Mouse (Mus musculus) adrenal gland, postnatal 14 days (tissue): ENCODE results near the gene Cbfa2t2. TPM values are rescaled to one million over a fixed set of nuclear protein-coding genes. Genes with fewer than 3 reads are reported as not detected.

Experiments
- DNase-seq: peaks from one replicate; pipeline ENCODE4 v3.0.0; 2021; ENCODE audit warnings: mixed read lengths
- total RNA-seq: library from RNA; stranded (reverse); gene quantifications from 2 replicates; pipeline ENCODE4 v1.2.3, GENCODE M21; 2021

Gene Cbfa2t2
- total RNA-seq, 1 experiment from 2014 or later, result 36.1 TPM

- peak; percentile 86 for DNase-seq
These were observed 132.9 kb downstream of the Cbfa2t2 start for GRCm38 (mm10) chr2:154569071-154569748.

GRCm38 (mm10) chr2:154569836-154570286 lies 133.6 kb downstream of the Cbfa2t2 start, which contains the start of gene E2f1:
Gene E2f1 (minus strand): TSS chr2:154569892.
- peak; percentile 99 for DNase-seq

GRCm38 (mm10) chr2:154570666-154571065 lies 134.4 kb downstream of the Cbfa2t2 start:
- DNase-seq, result no peak

GRCm38 (mm10) chr2:154571266-154571665 lies 135.0 kb downstream of the Cbfa2t2 start:
- no peak for DNase-seq

- no peak for DNase-seq
These were observed 135.7 kb downstream of the Cbfa2t2 start for GRCm38 (mm10) chr2:154571976-154572375.

GRCm38 (mm10) chr2:154572996-154573395 lies 136.7 kb downstream of the Cbfa2t2 start:
- DNase-seq, result no peak

GRCm38 (mm10) chr2:154574271-154574670 lies 138.0 kb downstream of the Cbfa2t2 start:
- DNase-seq, result no peak

- DNase-seq, result peak; percentile 40
These were observed 140.8 kb downstream of the Cbfa2t2 start for GRCm38 (mm10) chr2:154576876-154577743.

- DNase-seq, result no peak
These were observed 141.4 kb downstream of the Cbfa2t2 start for GRCm38 (mm10) chr2:154577744-154578067.

GRCm38 (mm10) chr2:154580586-154580985 lies 144.3 kb downstream of the Cbfa2t2 start:
- peak; percentile 60 for DNase-seq

GRCm38 (mm10) chr2:154581421-154581820 lies 145.1 kb downstream of the Cbfa2t2 start:
- DNase-seq, result no peak

GRCm38 (mm10) chr2:154583906-154584872 lies 147.9 kb downstream of the Cbfa2t2 start:
- DNase-seq, result no peak

GRCm38 (mm10) chr2:154584931-154585601 lies 148.8 kb downstream of the Cbfa2t2 start:
- no peak for DNase-seq

GRCm38 (mm10) chr2:154586405-154586804 lies 150.1 kb downstream of the Cbfa2t2 start:
- peak; percentile 65 for DNase-seq

Other genes with a start within 250 kb of the Cbfa2t2 start
- gene Bpifb1, start 245.7 kb upstream of the Cbfa2t2 start, total RNA-seq, result not detected in 2 replicates
- 0.45 TPM in 1 of 2 replicates, not detected in the other for gene Bpifb5, start 212.7 kb upstream of the Cbfa2t2 start, total RNA-seq
- not detected in 2 replicates for gene Bpifb9a, start 178.6 kb upstream of the Cbfa2t2 start, total RNA-seq
- not detected in 2 replicates for gene Bpifb9b, start 129.3 kb upstream of the Cbfa2t2 start, total RNA-seq
- 14.2 and 15.7 TPM in 2 replicates for gene Cdk5rap1, start 63.5 kb upstream of the Cbfa2t2 start, total RNA-seq
- 27.7 and 32.3 TPM in 2 replicates for gene Snta1, start 28.4 kb upstream of the Cbfa2t2 start, total RNA-seq
- gene 1700003F12Rik, start 110.6 kb downstream of the Cbfa2t2 start, total RNA-seq, result 0.56 TPM in 1 of 2 replicates, not detected in the other
- gene Actl10, start 115.3 kb downstream of the Cbfa2t2 start, total RNA-seq, result not detected in 2 replicates
- 2.3 and 3.9 TPM in 2 replicates for gene Necab3, start 122.4 kb downstream of the Cbfa2t2 start, total RNA-seq
- gene E2f1, start 133.4 kb downstream of the Cbfa2t2 start, total RNA-seq, result 12.1 and 12.2 TPM in 2 replicates
- 41.9 and 44.4 TPM in 2 replicates for gene Pxmp4, start 167.2 kb downstream of the Cbfa2t2 start, total RNA-seq
- gene Zfp341, start 176.8 kb downstream of the Cbfa2t2 start, total RNA-seq, result 2.2 and 3.1 TPM in 2 replicates
- gene 4930519P11Rik, start 177.0 kb downstream of the Cbfa2t2 start, total RNA-seq, result not detected in 2 replicates
- 195 and 201 TPM in 2 replicates for gene Chmp4b, start 215.2 kb downstream of the Cbfa2t2 start, total RNA-seq